Mouse (Mus musculus): ENCODE measurements around the gene Atp13a4. TPM values are rescaled to one million over a fixed set of nuclear protein-coding genes. Genes with fewer than 3 reads are reported as not detected.

Atp13a4 gene
- polyA plus RNA-seq (2017; shearing (Covaris generic)): not detected

GRCm38 (mm10) chr16:29544829-29545228 lies at the start of gene Atp13a4:
Gene Atp13a4 (minus strand): TSS chr16:29544864.

DNA sequence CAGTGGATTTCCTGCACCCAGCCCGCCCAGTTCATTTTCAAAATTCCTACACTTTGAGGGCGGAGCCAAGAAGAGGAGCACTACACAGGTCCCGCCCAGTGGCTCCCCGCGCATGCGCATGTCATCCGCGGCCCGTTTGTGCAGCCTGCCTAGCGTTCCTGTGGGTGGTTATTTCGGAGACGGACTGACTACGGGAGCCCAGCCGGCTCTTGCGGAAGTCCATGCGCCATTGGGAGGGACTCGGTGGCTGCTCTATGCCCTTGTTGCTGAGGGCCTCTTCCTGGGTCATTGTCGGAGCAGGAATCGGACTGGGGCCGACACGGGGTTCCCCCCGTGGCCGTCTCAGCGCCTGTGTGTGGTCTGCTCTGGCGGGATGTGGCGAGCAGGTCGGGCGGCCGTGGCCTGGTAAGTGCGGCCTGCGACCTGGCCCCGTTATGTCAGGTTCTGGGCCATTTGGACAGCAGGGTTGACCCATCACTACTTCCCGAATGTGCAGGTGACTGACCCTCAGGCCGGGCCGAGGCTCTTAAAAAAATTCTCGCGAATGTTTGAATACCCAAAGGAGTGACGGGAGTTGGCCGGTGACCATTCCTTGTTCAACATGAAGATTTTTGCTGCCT lies 34.6 kb upstream of the Atp13a4 start, which contains the start of gene Opa1:
Gene Opa1, plus strand, starts transcription at position 168 of the 620 bp plus-strand sequence.

GRCm38 (mm10) chr16:29378458-29378857 lies 166.2 kb downstream of the Atp13a4 start, which contains the start of gene Atp13a5:
Gene Atp13a5 (minus strand): TSS chr16:29378732.

Other genes with a start within 250 kb of the Atp13a4 start
- not detected for gene Atp13a5, start 166.1 kb downstream of the Atp13a4 start, polyA plus RNA-seq (2017; shearing (Covaris generic))
- gene Opa1, start 34.5 kb upstream of the Atp13a4 start, polyA plus RNA-seq (2017; shearing (Covaris generic)): 51.4 TPM